Mouse (Mus musculus) left cerebral cortex, postnatal 4 days (tissue): ENCODE results near the gene Baz2b. TPM values are rescaled to one million over a fixed set of nuclear protein-coding genes. Genes with fewer than 3 reads are reported as not detected.
"Not testable (repeated sequence)": the region's sequence is repeated elsewhere in the genome, so short reads cannot be mapped to it uniquely, and the experiment has no call there.

Experiments
- DNase-seq: peaks from one replicate; pipeline ENCODE4 v3.0.0-alpha.2; 2022
- intact Hi-C: fragments of 180-260 bp; cut with DNase I; formaldehyde crosslinking; loops from one replicate; pipeline ENCODE4 v1.15.1; 2025
- total RNA-seq, 2 experiments: library from RNA; stranded (reverse); gene quantifications; 2 replicates each; pipeline ENCODE4 v1.2.3; 2021

Baz2b gene
- total RNA-seq, 2 experiments from 2014 or later: 74.0 to 79.6 TPM

DNA sequence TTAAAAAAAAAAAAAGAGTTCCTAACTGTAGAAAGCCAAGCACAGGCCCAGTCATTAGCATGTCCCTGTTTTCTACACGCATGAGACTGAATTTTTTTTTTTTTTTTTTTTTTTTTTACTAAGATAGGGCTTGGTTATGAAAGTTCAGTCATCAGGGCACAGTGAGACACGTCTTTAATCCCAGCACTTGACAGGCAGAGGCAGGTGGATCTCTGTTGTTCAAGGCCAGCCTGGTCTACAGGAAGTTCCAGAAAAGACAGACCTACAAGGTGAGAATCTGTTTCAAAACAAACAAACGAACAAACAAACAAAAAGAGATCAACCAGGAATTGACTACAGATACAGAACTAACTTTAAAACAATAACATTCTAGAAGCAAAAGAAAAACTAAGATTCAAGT lies 100.6 kb downstream of the Baz2b start:
- intact Hi-C loops: no loop called here
- DNase-seq: no peak

DNA sequence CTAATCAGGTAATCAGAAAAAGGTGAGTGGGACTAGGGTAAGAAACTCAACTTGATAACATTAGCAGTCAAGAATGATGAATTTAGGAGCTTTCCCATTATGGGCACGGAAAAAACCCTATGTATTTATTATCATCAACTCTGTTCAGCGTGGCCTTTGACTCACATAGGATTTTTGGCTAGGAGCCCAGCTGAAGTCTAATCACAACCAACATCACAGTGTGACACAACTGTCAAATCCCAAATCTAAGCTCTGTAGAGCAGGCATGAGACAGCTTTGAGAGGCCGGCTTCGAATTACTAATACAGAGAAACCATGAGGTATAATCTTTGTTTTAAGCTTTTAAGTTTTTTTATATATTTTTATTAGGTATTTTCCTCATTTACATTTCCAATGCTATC lies 113.0 kb downstream of the Baz2b start:
- intact Hi-C loops: no loop called here
- DNase-seq: no peak

DNA sequence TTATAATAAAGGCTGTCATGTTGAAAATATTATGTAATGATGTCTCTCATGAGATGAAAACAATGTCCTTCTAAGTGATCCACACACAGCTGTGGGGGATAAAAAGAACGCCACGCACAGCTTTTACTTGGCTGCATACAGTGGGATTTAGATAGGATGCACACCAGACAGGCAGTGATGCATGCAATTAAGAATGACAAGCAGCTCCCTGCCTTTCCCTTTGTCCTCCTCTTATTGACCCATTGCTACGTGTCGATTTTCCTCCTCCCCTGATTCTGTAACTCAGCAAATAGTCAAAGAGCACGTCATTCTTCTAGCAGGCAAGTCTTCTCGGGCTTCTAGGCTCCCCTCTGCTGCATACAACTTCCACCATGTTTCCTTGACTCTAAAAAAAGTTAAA lies 119.4 kb downstream of the Baz2b start:
- DNase-seq: no peak
- intact Hi-C loops: no loop called here

DNA sequence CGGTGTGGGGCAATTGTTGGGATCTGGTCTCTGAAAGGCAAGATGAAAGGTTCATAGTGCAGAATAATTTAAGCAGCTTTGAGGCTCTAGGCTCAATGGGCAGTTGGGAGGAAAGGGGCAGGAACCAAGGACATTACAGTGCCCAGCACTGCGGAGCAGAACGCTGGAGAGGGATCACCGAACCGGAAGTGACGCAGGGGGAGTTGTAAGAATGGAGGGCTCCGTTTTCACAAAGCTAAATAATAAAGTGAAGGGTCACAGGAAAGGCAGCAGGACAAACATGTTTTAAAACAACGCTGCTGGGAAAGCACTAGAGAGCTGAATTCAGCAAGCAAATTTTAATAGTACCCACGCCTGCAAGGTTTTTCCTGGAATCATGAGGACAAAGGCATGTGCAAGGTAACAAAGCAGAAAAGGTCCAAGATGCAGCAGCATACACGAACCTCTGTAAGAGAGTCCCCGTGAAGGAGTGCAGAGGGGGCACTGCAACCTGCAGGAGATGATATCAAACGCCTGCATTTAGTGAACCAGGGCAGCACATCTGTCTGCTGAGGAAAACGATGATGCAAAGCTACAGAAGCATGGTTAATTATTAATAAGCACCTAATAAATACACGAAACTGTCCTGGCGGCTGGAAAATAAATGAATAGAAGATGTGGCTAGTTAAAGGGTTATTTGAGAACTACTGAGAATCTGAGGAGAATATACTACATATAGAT lies 120.0 kb downstream of the Baz2b start:
- no peak for DNase-seq
- intact Hi-C loops: no loop called here

DNA sequence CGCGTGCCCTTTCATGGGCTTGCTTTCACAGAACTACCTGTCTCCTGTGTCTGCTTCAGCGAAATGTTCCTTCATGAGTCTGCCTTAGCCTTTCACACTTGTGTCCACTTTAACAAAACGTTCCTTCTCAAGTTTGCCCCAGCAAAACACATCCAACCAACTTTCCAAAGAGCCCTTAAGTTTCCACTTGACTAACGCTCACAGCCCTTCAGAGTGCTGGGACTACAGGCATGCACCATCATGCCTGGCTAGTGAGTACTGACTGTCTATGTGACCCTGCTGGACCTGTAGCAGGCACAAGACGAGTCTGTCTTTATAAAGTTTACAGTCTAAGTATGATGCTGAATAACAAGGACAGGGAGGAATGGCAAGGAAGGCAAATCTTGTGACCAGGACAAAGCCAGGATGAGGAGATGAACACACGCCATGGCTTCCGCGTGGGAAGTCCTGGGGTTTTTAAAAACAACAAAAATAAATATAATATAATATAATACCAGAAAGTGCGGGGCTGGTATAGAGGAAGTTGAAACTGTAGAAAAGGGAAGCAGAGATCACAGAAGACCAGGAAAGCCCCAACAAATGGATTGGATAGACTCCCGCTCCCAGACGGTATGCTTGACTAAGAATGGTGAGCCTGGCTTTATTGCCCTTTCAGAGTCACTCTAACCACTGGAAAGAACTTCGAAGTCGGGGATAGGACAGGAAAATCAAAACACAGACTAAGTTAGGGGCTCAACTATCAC lies 120.7 kb downstream of the Baz2b start:
- DNase-seq: no peak
- intact Hi-C loops: no loop called here

DNA sequence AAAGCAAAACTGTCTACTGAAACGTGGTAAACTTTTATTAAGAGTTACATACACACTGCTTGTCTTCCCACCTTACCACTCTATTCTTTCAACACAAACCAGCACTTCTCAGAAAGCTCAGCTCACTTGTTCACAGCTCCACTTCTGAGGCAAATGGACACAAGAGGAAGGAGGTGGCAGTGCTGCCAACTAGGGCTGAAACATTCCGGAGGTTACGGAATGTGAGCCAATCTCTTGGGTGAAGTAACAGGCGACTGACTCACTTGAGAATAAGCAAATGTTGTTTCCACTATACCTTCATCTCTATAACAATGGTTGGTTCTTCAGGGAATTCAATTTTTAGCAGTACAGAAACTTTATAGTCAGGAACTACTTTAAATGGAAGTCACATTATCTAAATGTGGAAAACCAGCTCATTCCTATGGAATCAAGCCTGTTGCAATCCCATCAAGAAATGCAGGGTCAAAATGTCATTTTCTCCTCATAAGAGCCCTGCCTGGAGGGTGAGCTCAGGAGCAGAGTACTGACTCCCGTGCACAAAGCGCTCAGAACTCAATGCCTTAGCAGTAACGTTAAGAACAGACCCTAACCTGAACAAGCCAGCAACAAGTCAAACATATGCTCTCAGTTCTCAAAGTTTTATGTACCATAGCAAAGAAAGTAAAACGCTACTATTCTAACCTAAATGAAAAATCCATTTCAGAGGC lies 123.3 kb downstream of the Baz2b start:
- intact Hi-C loops: no loop called here
- DNase-seq: no peak

DNA sequence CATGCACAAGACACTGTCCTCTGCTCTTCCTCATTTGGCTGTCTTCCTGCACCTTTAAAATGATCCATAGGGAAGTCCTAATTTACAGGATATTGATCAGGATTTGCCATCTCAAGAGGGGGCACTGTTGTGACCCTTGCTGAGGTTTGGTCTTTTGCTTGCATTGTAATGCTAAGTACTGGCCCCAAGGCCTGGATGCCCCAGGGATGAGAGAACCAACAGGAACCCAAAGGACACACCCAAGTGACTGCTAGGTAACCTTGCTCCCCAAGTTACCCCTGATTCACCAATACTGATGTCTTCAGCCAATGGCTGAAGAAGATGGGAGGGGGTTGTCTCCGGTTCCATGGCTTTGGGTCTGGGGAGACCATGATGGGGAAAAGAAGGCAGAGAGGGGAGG lies 124.8 kb downstream of the Baz2b start:
- intact Hi-C loops: no loop called here
- DNase-seq: no peak

DNA sequence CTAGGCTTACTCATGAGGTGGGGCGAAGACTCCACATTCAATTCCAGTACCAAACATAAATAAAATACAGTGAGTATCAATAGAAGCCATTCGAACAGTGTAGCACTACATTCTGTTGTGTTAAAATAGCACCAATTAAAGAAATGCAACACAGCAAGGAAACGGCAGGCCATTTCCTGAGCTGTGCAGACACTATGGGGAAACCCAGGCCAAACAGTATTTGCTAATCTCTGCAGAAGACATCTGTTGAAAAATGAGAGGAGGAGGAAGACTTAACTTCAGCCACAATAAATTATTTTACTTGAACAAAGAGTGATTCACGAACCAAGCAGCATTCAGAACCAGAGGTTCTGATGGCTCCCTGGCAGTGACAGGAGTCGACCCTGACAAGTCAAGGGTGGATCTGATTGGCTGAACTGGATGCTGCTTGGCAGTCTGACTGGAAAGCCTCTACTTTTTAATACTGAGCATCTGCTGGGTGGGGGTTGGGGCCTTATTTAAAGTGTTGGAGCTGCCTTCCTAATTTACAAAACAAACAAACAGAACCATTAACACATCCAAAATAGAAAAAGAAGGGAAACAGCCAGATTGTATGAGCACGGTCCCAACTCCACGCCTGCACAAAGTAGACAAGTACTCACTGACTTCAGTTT lies 126.5 kb downstream of the Baz2b start:
- DNase-seq: no peak

DNA sequence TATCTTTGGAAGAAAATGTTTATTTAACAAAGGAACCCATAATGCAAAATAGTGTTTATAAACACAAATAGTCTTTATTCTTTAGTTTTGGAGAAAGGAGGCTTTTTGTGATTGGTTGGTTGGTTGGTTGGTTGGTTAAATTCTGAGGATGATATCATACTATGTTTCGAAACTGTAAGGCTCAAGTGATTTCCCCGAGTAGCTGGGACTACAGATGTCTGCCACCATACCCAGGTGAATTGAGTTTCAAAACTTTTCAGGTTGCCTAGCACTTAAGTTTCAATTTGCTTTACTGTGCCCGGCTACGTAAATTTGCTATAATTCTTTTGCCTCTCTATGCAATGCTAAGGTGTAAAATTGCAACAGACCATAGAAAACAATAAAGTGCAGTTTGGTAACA lies 127.4 kb downstream of the Baz2b start:
- no peak for DNase-seq
- intact Hi-C loops: no loop called here

More for the DNA sequence above, 126.5 kb downstream of the Baz2b start:
- intact Hi-C loops: no loop called here

DNA sequence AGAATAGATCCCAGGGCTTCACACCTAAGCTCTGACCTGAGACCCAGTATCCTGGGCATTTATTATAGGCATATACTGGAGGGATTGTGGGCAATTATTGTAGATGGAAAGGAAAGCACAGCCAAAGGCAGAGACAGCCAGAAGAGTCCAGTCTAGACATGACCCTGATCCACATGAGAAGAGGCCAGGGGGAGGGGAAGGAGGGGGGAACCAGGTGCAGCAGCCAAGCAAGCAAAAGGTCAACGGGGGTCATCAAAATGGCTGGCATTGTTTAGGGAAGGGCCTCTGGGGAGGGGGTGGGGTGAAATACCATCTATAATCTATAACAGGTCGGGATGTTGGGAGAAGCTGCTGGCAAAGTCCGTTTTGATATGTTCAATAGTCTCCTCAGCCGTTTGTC lies 128.8 kb downstream of the Baz2b start:
- intact Hi-C loops: no loop called here
- no peak for DNase-seq

DNA sequence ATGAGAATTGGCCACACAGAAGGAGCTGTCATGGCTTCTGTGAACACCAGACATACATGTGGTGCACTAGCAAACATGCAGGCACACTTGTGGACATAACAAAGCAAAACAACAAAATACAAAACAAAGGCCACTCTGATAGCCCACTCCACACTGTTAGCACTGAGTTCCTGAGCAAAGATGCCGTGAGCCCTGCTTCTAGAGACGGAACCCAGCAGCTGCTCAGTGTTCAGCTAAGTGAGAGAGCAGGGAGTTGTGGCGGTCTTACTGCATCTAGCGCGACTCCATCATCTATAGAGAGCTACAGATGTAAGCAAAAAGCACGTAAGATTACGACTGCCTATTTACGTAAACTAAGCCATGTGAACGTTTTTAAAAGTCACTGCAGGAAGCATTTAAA lies 132.0 kb downstream of the Baz2b start:
- intact Hi-C loops: no loop called here
- no peak for DNase-seq

DNA sequence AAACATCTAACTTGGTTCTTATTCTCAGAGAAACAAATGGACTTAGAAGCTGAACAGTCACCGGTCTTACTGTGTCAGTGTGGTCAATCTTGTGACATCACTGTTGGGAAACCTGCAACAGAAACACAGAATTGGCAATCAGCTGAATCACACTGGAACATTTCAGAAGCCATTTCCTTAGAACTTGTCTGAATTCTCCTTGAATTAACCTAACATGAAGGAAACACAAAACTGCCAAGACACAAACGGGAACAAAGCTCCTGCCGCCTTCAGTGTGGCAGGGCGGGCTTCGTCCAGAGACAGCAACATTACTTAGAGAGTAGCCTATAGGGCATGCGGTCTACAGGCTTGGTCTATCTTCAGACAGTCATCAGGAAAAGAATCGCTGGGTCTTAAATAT lies 132.8 kb downstream of the Baz2b start:
- DNase-seq: no peak

DNA sequence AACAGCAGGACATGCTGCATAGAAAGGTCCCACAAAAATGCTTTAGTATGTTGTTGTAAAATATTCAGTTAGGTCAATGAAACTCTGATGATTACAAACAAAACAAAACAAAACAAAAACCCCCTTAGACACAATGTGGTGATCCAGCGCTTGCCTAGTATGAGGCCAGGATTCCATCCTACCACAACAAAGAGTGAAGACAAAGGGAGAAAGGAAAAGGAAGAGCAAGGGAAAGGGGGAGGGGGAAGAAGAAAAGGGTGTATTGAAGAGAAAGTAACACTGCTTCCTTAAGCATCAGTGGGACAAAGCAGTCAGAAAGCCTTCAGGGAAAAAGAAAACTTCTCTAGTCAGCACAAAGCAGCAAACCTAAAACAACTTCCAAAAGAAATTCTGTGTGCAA lies 133.6 kb downstream of the Baz2b start:
- DNase-seq: no peak
- intact Hi-C loops: no loop called here

More for the DNA sequence above, 132.8 kb downstream of the Baz2b start:
- intact Hi-C loops: no loop called here

DNA sequence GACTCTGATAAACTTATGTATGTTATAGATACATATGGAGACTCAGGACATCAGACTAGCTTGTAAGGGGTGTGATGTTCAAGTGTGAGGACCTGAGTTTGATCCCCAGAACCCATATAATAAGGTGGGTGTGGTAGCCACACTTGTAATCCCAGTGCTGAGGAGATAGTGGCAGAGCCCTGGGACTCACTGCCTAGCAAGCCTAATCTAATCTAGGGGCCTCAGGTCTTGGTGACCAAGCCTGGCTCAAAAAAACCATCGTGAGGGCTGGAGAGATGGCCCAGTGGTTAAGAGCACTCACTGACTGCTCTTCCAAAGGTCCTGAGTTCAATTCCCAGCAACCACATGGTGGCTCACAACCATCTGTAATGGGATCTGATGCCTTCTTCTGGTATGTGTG lies 135.8 kb downstream of the Baz2b start:
- DNase-seq, intact Hi-C loops: not testable (repeated sequence)

DNA sequence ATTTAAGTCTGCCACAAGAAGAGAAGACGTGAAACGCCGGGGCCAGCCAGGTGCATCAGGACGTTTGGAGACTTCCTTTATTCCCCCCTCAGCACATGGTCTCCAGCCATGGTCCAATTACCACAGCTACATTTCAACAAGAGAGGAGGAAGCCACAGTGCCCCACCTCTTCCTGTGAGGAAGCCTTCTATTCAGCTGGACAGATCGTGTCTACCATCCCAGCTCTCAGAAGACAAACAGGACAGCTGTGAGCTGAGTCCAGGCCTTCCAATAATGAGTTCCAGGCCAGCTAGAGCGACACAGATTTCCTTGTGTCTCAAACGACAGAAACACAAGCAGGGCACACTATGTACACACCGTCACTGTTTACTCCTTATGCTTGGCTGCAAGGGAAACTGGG lies 137.8 kb downstream of the Baz2b start:
- no peak for DNase-seq
- intact Hi-C loops: no loop called here

DNA sequence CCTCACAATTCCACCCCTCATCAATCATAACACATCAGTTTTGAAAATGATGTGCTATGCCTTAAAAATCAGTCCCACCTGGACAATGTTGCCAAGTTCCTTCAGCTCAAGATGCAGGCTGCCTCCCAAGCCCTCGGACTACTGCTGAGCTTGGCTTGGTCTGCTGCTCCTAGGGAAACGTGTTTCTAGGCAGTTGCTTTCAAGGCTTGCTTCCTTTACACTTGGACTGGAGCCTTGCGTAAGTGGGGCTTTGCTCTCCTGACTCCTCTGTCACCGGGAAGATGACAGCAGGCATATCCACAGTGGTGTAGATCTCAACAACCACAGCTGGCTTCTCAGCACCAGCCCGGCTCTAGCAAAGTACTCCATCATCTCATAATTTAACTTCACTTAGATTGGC lies 138.7 kb downstream of the Baz2b start:
- no peak for DNase-seq
- intact Hi-C loops: no loop called here

DNA sequence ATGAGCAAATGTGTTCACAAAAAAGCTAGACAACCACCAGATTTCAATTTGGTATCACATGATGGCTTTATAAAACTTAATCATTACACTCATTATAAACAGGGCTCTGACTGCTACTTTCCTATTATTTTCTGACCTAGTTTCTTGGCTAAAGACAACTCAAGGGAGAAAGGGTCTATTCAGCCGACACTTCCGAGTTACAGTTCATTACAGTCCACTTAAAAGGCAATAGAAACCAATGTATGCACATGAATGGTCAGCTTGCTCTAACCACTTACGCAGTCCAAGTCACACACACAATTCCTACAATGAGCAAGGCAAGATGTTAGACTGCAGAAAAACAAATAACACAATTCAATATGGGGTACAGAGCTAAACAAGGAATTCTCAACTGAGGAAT lies 141.2 kb downstream of the Baz2b start:
- DNase-seq: no peak
- intact Hi-C loops: no loop called here

DNA sequence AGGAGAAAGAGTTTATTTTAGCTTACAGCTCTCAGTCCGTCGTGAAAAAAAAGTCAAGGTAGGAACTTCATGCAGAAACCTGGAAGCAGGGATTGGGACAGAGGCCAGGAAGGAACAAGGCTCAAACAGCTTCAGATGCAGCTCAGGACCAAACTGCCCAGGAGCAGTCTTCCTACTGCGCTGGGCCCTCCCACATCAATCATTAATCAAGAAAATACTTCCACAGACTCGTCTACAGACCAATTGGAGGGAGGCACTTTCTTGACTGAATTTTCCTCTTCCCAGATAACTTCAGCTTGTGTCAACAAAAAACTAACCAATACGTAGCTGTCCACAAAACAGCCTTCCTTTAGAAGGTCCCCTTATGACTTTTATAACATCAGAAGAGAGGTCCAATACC lies 144.2 kb downstream of the Baz2b start:
- no peak for DNase-seq
- intact Hi-C loops: no loop called here

DNA sequence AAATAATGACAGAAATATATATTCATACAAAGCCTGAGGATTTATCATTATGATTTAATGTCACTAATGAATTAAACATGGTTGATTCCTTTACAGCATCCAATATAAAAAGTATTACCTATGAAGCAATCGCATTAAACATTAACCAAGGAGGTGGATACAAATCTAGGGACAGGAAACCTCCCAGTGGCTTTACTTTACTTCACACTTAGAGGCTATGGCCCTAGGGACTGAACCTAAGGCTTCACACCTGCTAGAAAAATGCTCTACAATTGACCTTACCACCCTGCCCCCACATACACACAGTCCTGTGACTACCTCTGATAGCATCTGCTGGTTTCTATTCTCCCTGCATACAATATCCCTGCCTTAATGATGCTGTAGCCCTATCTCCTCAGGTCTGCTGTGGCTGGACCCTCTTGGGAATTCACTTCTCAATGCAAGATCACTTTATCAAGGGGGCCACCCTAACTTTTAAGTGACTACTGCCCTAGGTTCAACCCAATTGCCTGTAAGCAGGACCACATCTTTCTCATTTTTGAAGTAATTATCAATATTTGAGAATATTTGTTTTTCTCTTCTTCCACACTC lies 149.4 kb downstream of the Baz2b start:
- no peak for DNase-seq
- intact Hi-C loops: no loop called here

DNA sequence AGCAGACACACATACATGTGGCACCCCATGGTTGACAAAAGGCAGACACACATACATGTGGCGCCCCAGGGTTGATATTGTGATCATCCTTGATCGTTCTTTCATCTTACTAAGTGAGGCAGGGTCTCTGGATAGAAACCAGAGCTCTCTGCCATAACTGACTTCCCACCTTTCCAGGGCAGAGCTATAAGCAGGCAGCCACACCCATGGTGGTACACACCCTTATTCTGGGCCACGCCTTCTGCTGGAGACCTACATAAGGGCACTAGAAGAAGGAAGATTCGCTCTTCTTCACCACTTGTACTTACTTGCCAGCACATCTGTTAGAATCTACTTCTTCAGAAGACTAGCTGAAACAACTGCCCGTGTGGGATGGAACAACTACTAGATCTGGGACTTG lies 150.3 kb downstream of the Baz2b start:
- intact Hi-C loops: no loop called here
- DNase-seq: no peak

DNA sequence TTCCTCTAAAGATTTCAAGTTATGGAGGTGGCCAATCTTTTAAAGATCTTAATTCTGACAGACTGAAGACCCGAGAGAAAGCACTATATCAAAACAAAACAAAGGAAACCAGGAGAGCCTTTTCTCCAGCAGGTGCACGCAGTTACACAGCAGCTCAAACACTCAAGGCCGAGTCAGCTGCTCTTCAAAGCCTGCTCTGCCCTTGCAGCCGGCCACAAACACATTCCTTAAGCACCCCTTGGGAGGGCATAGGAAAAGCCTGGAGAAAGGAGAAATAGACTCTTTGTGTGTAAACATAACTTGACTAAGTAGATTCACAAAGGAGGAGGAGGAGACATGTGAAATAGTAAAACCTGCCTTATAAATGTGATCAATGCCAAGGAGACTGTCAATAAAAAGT lies 153.6 kb downstream of the Baz2b start:
- no peak for DNase-seq
- intact Hi-C loops: no loop called here
